Mouse (Mus musculus) ES-E14 (cell line): Measurements from ENCODE around the gene Sepsecs. TPM values are rescaled to one million over a fixed set of nuclear protein-coding genes. Genes with fewer than 3 reads are reported as not detected.

Experiments used
- DNase-seq: peaks from one replicate; pipeline ENCODE4 v3.0.0-alpha.2; 2013; ENCODE audit warnings: low read depth, low spot score
- H3K27ac ChIP-seq: 2 replicates; pipeline ENCODE4 v1.5.1; 2012; ENCODE audit warnings: low read depth, mild to moderate bottlenecking, low read length, moderate library complexity, mixed read lengths; ENCODE audit not compliant: poor library complexity, insufficient read depth, severe bottlenecking
- H3K36me3 ChIP-seq: 2 replicates; pipeline ENCODE4 v1.6.1; 2012; ENCODE audit warnings: mild to moderate bottlenecking, low read length, moderate library complexity, mixed read lengths; ENCODE audit not compliant: control insufficient read depth, poor library complexity, insufficient read depth, severe bottlenecking
- H3K4me1 ChIP-seq, 2 experiments: fragments of 150-350 bp in 1 of 2; sonication (generic) in 1 of 2; 2 replicates each; pipeline ENCODE4 v1.6.1; 2012; ENCODE audit warnings: low read length in 2 of 2, mild to moderate bottlenecking in 1 of 2, mixed read lengths in 1 of 2; ENCODE audit not compliant: control insufficient read depth in 2 of 2, insufficient read depth in 2 of 2, poor library complexity in 1 of 2
- H3K4me3 ChIP-seq, 2 experiments: fragments of 150-350 bp in 1 of 2; sonication (generic) in 1 of 2; 2 replicates each; pipeline ENCODE4 v1.5.1; 2012; ENCODE audit warnings: low read length in 2 of 2, low read depth in 1 of 2, mild to moderate bottlenecking in 1 of 2, mixed read lengths in 1 of 2; ENCODE audit not compliant: insufficient read depth in 1 of 2, poor library complexity in 1 of 2, severe bottlenecking in 1 of 2
- H3K9ac ChIP-seq: 2 replicates; pipeline ENCODE4 v1.6.1; 2012; ENCODE audit warnings: low read depth, mild to moderate bottlenecking, low read length, mixed read lengths; ENCODE audit not compliant: poor library complexity, insufficient read depth, severe bottlenecking
- H3K9me3 ChIP-seq: fragments of 150-350 bp; sonication (generic); 2 replicates; pipeline ENCODE4 v1.6.1; 2012; ENCODE audit warnings: low read depth, mild to moderate bottlenecking, low read length; ENCODE audit not compliant: control insufficient read depth, insufficient read depth
- CHD2 ChIP-seq: IDR thresholded peaks from 2 replicates; pipeline ENCODE4 v1.6.1; 2014; ENCODE audit warnings: mild to moderate bottlenecking, low read depth, low read length, inconsistent platforms
- HCFC1 ChIP-seq: IDR thresholded peaks from 2 replicates; pipeline ENCODE4 v1.6.1; 2012; ENCODE audit warnings: low read length, inconsistent platforms, borderline replicate concordance; ENCODE audit not compliant: insufficient read depth
- MAFK ChIP-seq: IDR thresholded peaks from 2 replicates; pipeline ENCODE4 v1.6.1; 2014; ENCODE audit warnings: mild to moderate bottlenecking, low read depth, low read length, inconsistent platforms; ENCODE audit not compliant: insufficient read depth
- ZC3H11A ChIP-seq: IDR thresholded peaks from 2 replicates; pipeline ENCODE4 v1.6.1; 2012; ENCODE audit warnings: low read depth, mild to moderate bottlenecking, inconsistent platforms, low read length, borderline replicate concordance
- ZNF384 ChIP-seq: IDR thresholded peaks from 2 replicates; pipeline ENCODE4 v1.6.1; 2012; ENCODE audit warnings: low read depth, low read length, inconsistent platforms
- in situ Hi-C, 2 experiments: fragments of 600-800 bp; cut with MboI; formaldehyde crosslinking; loops; one replicate each; pipeline ENCODE4 v1.15.1; 2025; ENCODE audit warnings: low sequenced_read_pairs in 2 of 2, inconsistent platforms in 1 of 2; ENCODE audit not compliant: unreplicated experiment in 2 of 2
- total RNA-seq: library from RNA; depleted of rRNA; stranded (reverse); fragments of 300-350 nt; gene quantifications from 2 replicates; pipeline ENCODE4 v1.2.3, GENCODE M21; 2012

The Sepsecs gene
- total RNA-seq, 1 experiment: 9.7 TPM

- no peaks in the 10 kb centered on the region for H3K36me3 ChIP-seq
- in situ Hi-C loops: no loop called here
- peak overlapping the region; percentile 30 to 54 for H3K4me3 ChIP-seq
These were observed 50.9 kb downstream of the Sepsecs start for GRCm38 (mm10) chr5:52618348-52619270.

DNA sequence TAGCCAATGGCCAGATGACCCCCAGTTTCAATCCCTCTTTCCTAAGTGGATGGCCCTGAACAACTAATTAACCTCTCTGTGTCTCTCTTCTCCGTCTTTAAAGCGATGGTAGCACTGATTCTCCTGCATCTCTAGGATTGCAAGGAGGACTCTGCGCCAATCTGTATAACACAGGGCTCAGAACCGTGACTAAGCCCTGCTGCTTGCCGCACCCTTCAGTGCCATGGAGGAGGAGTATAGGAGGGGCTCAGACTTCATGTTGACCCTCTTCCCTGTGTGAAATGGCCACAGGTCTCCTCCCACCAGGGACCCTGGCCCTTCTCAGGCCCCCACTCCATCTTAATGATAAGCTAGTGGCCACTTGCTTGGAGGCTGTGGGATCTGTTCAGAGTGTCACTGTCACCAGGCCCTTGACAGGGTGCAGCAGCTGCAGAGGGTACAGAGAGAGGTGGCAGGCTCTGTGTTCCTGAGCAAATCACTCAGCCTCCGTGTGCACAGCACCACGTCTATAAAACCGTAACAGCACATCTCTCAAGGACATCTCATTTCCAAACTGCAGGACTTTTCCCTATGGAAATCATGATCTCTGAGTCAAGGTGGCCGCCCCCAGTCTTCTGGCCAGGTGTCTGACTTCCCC lies 51.7 kb downstream of the Sepsecs start:
- H3K9me3 ChIP-seq: no peaks in the 10 kb centered on the region
- H3K4me3 ChIP-seq: peak overlapping the region; percentile 30 to 54
- no peak for TF ChIP-seq ZC3H11A
- no peak for TF ChIP-seq ZNF384
- no peak for TF ChIP-seq CHD2
- no peak for TF ChIP-seq HCFC1
- no peak for TF ChIP-seq MAFK
- H3K4me1 ChIP-seq: peaks cover 0 to 10% of the 10 kb centered on the region in 2 experiments; a peak in 1 of 4 replicates
- H3K36me3 ChIP-seq: no peaks in the 10 kb centered on the region
- in situ Hi-C loops: no loop called here
- H3K9ac ChIP-seq: no peak overlapping the region
- no peak for DNase-seq
- H3K27ac ChIP-seq: no peak overlapping the region

More at GRCm38 (mm10) chr5:52618348-52619270, 50.9 kb downstream of the Sepsecs start:
- Histone ChIP-seq H3K4me1 (peaks cover 0 to 10% of the 10 kb centered on the region in 2 experiments; a peak in 1 of 4 replicates), H3K9ac (peak overlapping the region; percentile 13; the same call in 1 of the 2 replicates), H3K9me3 (no peaks in the 10 kb centered on the region), H3K27ac (no peak overlapping the region)
- TF ChIP-seq CHD2 (no peak), MAFK (no peak), ZNF384 (no peak)
- DNase-seq: no peak

- Histone ChIP-seq H3K4me3 (no peak overlapping the region), H3K9me3 (no peaks in the 10 kb centered on the region), H3K27ac (no peak overlapping the region), H3K4me1 (peaks cover 0 to 10% of the 10 kb centered on the region in 2 experiments; a peak in 1 of 4 replicates), H3K9ac (no peak overlapping the region), H3K36me3 (no peaks in the 10 kb centered on the region)
- no peak for DNase-seq
- TF ChIP-seq ZC3H11A: no peak
- in situ Hi-C loops: no loop called here
These were observed 53.0 kb downstream of the Sepsecs start for GRCm38 (mm10) chr5:52616549-52616948.

- H3K9me3 ChIP-seq: no peaks in the 10 kb centered on the region
- no peak overlapping the region for H3K9ac ChIP-seq
- in situ Hi-C loops: no loop called here
- H3K36me3 ChIP-seq: no peaks in the 10 kb centered on the region
- no peak overlapping the region for H3K27ac ChIP-seq
- peaks cover 0 to 10% of the 10 kb centered on the region in 2 experiments; a peak in 1 of 4 replicates for H3K4me1 ChIP-seq
- no peak for DNase-seq
- H3K4me3 ChIP-seq: no peak overlapping the region
- TF ChIP-seq CHD2 (no peak), MAFK (no peak), ZC3H11A (no peak), ZNF384 (no peak), HCFC1 (no peak)
These were observed 54.1 kb downstream of the Sepsecs start for GRCm38 (mm10) chr5:52615421-52615820.
